Mouse (Mus musculus) heart, postnatal 36 days (tissue): Measurements from ENCODE around the gene Gm8206. TPM values are rescaled to one million over a fixed set of nuclear protein-coding genes. Genes with fewer than 3 reads are reported as not detected.
"Not testable (repeated sequence)": the region's sequence is repeated elsewhere in the genome, so short reads cannot be mapped to it uniquely, and the experiment has no call there.

Source experiments
- DNase-seq, 2 experiments: peaks; one replicate each; pipeline ENCODE4 v3.0.0; 2021 to 2022
- intact Hi-C: fragments of 180-260 bp; cut with DNase I; formaldehyde crosslinking; loops from one replicate; pipeline ENCODE4 v1.15.1; 2025
- total RNA-seq, 2 experiments: library from RNA; stranded (reverse); gene quantifications; 2 replicates each; pipeline ENCODE4 v1.2.3; 2021

Gm8206 gene
- not detected for total RNA-seq

GRCm38 (mm10) chr14:6093842-6094241, at the start of gene Gm8206:
Gene Gm8206 (minus strand): TSS chr14:6093942.
- intact Hi-C loops, DNase-seq: not testable (repeated sequence)

- DNase-seq, intact Hi-C loops: not testable (repeated sequence)
These were observed 32.0 kb upstream of the Gm8206 start, which contains the start of gene Gm3476 for GRCm38 (mm10) chr14:6125707-6126106. Gene Gm3476 (minus strand): TSS chr14:6125807.

- DNase-seq = peak; percentile 41 to 48
- intact Hi-C loops = not testable (repeated sequence)
These were observed 14.7 kb upstream of the Gm8206 start, which contains the start of gene Gm3468 for GRCm38 (mm10) chr14:6108272-6108925. Gene Gm3468 (minus strand): TSS chr14:6108665.

GRCm38 (mm10) chr14:6107500-6107899, 13.8 kb upstream of the Gm8206 start:
- DNase-seq, intact Hi-C loops: not testable (repeated sequence)

- intact Hi-C loops, DNase-seq: not testable (repeated sequence)
These were observed 35.6 kb downstream of the Gm8206 start, which contains the start of gene Gm6337 for GRCm38 (mm10) chr14:6058167-6058566. Gene Gm6337 (minus strand): TSS chr14:6058267.

- peak in 1 of 2 experiments; percentile 5 for DNase-seq
- intact Hi-C loops = not testable (repeated sequence)
These were observed 106.6 kb downstream of the Gm8206 start for GRCm38 (mm10) chr14:5987136-5987535.

GRCm38 (mm10) chr14:5979037-5979436, 114.7 kb downstream of the Gm8206 start, which contains the start of gene Gm3453:
Gene Gm3453 (minus strand): TSS chr14:5979137.
- intact Hi-C loops, DNase-seq: not testable (repeated sequence)

Other genes starting within 250 kb of the Gm8206 start
- under 1 TPM in 1 of 2 experiments, not detected in 1; 0.25 TPM for gene Gm8237, start 213.6 kb downstream of the Gm8206 start, total RNA-seq
- gene Gm3248, start 132.2 kb downstream of the Gm8206 start, total RNA-seq = under 1 TPM; 0.22 to 0.33 TPM
- gene Gm3453, start 114.8 kb downstream of the Gm8206 start, total RNA-seq = not detected
- not detected for gene Gm6337, start 35.7 kb downstream of the Gm8206 start, total RNA-seq
- under 1 TPM in 1 of 2 experiments, not detected in 1; 0.19 TPM for gene Gm3468, start 14.7 kb upstream of the Gm8206 start, total RNA-seq
- not detected for gene Gm3476, start 31.9 kb upstream of the Gm8206 start, total RNA-seq
- under 1 TPM in 1 of 2 experiments, not detected in 1; 0.47 TPM for gene Gm21560, start 125.3 kb upstream of the Gm8206 start, total RNA-seq
- under 1 TPM in 1 of 2 experiments, not detected in 1; 0.19 TPM for gene Gm3411, start 193.3 kb upstream of the Gm8206 start, total RNA-seq
- gene Gm21103, start 210.9 kb upstream of the Gm8206 start, total RNA-seq = not detected
- gene Gm3618, start 249.7 kb upstream of the Gm8206 start, total RNA-seq = not detected